Mouse (Mus musculus) lung, adult 2 months (tissue): Measurements from ENCODE around the gene Fam19a1.

Experiments used
- CTCF ChIP-seq: fragments of 200-500 bp; IDR thresholded peaks from 2 replicates; pipeline ENCODE4 v1.5.1; 2011; ENCODE audit warnings: mild to moderate bottlenecking, low read length, control low read depth; ENCODE audit not compliant: insufficient read depth
- POLR2A ChIP-seq: fragments of 200-500 bp; IDR thresholded peaks from 2 replicates; pipeline ENCODE4 v1.6.1; 2011; ENCODE audit warnings: low read depth, mild to moderate bottlenecking, control low read depth, low read length, borderline replicate concordance; ENCODE audit errors: extremely low read depth

- TF ChIP-seq CTCF, result no peak
- TF ChIP-seq POLR2A, result no peak
Measured at GRCm38 (mm10) chr6:96116534-96117272, 3.7 kb downstream of the Fam19a1 start.
